Mouse (Mus musculus): ENCODE measurements around the gene Sephs1. TPM values are rescaled to one million over a fixed set of nuclear protein-coding genes. Genes with fewer than 3 reads are reported as not detected.

Gene Sephs1
- polyA plus RNA-seq, 2 experiments = 75.7 to 91.1 TPM

GRCm38 (mm10) chr2:4907916-4908315 is 26.6 kb downstream of the Sephs1 start:
- 77% methylated on average over 7 of the region's 7 CpGs for WGBS

DNA sequence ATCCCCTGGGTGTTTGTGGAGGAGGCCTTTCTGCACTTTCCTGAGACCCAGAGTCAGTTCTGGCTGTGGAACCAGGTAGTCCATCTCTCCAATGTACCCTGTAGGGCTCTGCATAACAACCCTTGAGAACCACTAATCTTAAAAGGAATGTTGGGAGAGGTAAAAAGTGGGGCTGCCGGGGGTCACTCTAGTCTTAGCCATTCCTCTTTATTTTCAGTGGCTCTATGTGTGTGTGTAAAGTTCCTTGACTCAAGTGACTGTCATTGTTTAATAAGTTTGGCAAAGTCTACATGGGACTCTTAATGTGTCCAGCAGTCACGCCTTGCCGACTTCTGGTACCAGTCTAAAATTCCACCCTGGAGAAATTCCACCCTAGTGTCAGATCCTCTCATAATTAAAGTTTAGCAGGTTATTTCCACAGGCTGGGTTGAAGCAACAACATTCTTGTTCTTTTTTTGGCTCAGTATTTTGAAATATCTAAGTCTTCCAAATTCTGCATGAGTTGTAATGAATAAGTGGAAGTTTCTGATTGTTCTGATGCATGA is 27.5 kb downstream of the Sephs1 start:
- DNase-seq (ENCODE audit: low spot score) = no peak
- Histone ChIP-seq H3K9ac (ENCODE audit: low read depth, low read length, severe bottlenecking) (no peak overlapping the region), H3K36me3 (ENCODE audit: control insufficient read depth, insufficient read depth, low read length) (peaks cover 47% of the 10 kb centered on the region), H3K4me2 (replicated peaks; ENCODE audit: low read depth, low read length, severe bottlenecking) (no peak overlapping the region), H3K9me3 (ENCODE audit: control insufficient read depth, low read length) (0 out of 2 replicates have a peak, but pooled peaks cover 4% of the 10 kb centered on the region), H3K4me1 (ENCODE audit: control insufficient read depth, insufficient read depth, low read length) (no peaks in the 10 kb centered on the region), H3K27me3 (ENCODE audit: control insufficient read depth, insufficient read depth, low read length) (no peaks in the 10 kb centered on the region), H3K27ac (replicated peaks; ENCODE audit: low read depth, low read length) (no peak overlapping the region), H3K4me3 (replicated peaks; ENCODE audit: low read length) (no peak overlapping the region)
- no peak for TF ChIP-seq POLR2A (IDR thresholded peaks at IDR 0.05; ENCODE audit: borderline replicate concordance, extremely low read depth, insufficient read depth, insufficient read length)
- 89% methylated on average over 3 of the region's 3 CpGs for WGBS
- no peak for ATAC-seq (ENCODE audit: low FRiP score, low read depth)

More at GRCm38 (mm10) chr2:4907916-4908315, 26.6 kb downstream of the Sephs1 start:
- peaks cover 50% of the 10 kb centered on the region for H3K36me3 ChIP-seq (ENCODE audit: control insufficient read depth, insufficient read depth, low read length)
- no peak overlapping the region for H3K4me2 ChIP-seq (replicated peaks; ENCODE audit: low read depth, low read length, severe bottlenecking)
- ATAC-seq (ENCODE audit: low FRiP score, low read depth) (no peak), DNase-seq (ENCODE audit: low spot score) (no peak)
- no peak overlapping the region for H3K9ac ChIP-seq (ENCODE audit: low read depth, low read length, severe bottlenecking)
- no peaks in the 10 kb centered on the region for H3K27me3 ChIP-seq (ENCODE audit: control insufficient read depth, insufficient read depth, low read length)
- H3K9me3 ChIP-seq (ENCODE audit: control insufficient read depth, low read length) = 0 out of 2 replicates have a peak, but pooled peaks cover 4% of the 10 kb centered on the region
- H3K27ac ChIP-seq (replicated peaks; ENCODE audit: low read depth, low read length) = no peak overlapping the region
- H3K4me3 ChIP-seq (replicated peaks; ENCODE audit: low read length) = no peak overlapping the region
- TF ChIP-seq POLR2A (IDR thresholded peaks at IDR 0.05; ENCODE audit: borderline replicate concordance, extremely low read depth, insufficient read depth, insufficient read length) = no peak
- no peaks in the 10 kb centered on the region for H3K4me1 ChIP-seq (ENCODE audit: control insufficient read depth, insufficient read depth, low read length)

DNA sequence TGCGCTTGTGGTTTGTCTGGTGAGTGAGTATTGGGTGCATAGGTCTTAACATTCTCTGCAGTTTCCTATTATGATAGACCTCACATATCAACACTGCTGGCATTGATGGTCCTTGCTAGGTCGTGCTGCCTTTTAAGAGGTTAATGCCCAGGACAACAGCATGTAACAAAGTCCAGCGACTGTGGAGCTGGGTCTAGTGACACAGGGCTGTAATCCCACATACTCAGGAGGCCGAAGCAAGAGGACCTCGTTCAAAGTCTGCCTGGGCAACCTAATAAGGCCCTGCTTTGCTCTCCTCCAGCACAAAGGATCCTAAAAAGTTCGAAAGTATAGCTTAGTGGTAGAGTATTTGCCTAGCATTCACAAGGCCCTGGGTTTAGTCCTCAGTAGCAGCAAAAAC is 28.5 kb downstream of the Sephs1 start:
- no peak for ATAC-seq (ENCODE audit: low FRiP score, low read depth)
- Histone ChIP-seq H3K27me3 (ENCODE audit: control insufficient read depth, insufficient read depth, low read length) (no peaks in the 10 kb centered on the region), H3K36me3 (ENCODE audit: control insufficient read depth, insufficient read depth, low read length) (peaks cover 39% of the 10 kb centered on the region), H3K9me3 (ENCODE audit: control insufficient read depth, low read length) (0 out of 2 replicates have a peak, but pooled peaks cover 4% of the 10 kb centered on the region), H3K27ac (replicated peaks; ENCODE audit: low read depth, low read length) (no peak overlapping the region), H3K4me3 (replicated peaks; ENCODE audit: low read length) (no peak overlapping the region), H3K4me2 (replicated peaks; ENCODE audit: low read depth, low read length, severe bottlenecking) (no peak overlapping the region), H3K9ac (ENCODE audit: low read depth, low read length, severe bottlenecking) (no peak overlapping the region), H3K4me1 (ENCODE audit: control insufficient read depth, insufficient read depth, low read length) (no peaks in the 10 kb centered on the region)
- 63% methylated on average over 6 of the region's 6 CpGs for WGBS
- DNase-seq (ENCODE audit: low spot score) = no peak
- no peak for TF ChIP-seq POLR2A (IDR thresholded peaks at IDR 0.05; ENCODE audit: borderline replicate concordance, extremely low read depth, insufficient read depth, insufficient read length)

DNA sequence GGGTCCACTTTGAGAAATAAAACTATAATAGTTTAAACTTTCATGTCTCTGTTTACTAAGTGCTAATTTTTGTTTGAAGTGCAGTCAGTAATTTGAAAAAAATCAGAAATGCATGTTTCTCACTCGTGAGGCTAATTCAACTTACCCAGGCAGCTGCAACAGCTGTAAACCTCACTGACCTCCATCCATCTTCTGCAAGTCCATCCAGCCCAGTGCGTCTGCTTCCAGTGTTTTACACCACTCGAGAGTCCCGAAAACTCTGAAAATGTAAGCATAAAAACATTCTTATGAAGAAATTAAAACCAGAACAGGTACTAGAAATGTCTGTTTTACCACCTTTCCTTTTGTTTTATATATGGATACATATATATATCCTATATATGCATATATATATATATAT is 29.2 kb downstream of the Sephs1 start:
- 0 out of 2 replicates have a peak, but pooled peaks cover 4% of the 10 kb centered on the region for H3K9me3 ChIP-seq (ENCODE audit: control insufficient read depth, low read length)
- TF ChIP-seq POLR2A (IDR thresholded peaks at IDR 0.05; ENCODE audit: borderline replicate concordance, extremely low read depth, insufficient read depth, insufficient read length) = no peak
- no peaks in the 10 kb centered on the region for H3K27me3 ChIP-seq (ENCODE audit: control insufficient read depth, insufficient read depth, low read length)
- no peaks in the 10 kb centered on the region for H3K4me1 ChIP-seq (ENCODE audit: control insufficient read depth, insufficient read depth, low read length)
- H3K9ac ChIP-seq (ENCODE audit: low read depth, low read length, severe bottlenecking) = no peak overlapping the region
- DNase-seq (ENCODE audit: low spot score) (no peak), ATAC-seq (ENCODE audit: low FRiP score, low read depth) (no peak)
- H3K27ac ChIP-seq (replicated peaks; ENCODE audit: low read depth, low read length) = no peak overlapping the region
- H3K36me3 ChIP-seq (ENCODE audit: control insufficient read depth, insufficient read depth, low read length) = peaks cover 33% of the 10 kb centered on the region
- 47% methylated on average over 4 of the region's 4 CpGs for WGBS
- no peak overlapping the region for H3K4me2 ChIP-seq (replicated peaks; ENCODE audit: low read depth, low read length, severe bottlenecking)
- no peak overlapping the region for H3K4me3 ChIP-seq (replicated peaks; ENCODE audit: low read length)

DNA sequence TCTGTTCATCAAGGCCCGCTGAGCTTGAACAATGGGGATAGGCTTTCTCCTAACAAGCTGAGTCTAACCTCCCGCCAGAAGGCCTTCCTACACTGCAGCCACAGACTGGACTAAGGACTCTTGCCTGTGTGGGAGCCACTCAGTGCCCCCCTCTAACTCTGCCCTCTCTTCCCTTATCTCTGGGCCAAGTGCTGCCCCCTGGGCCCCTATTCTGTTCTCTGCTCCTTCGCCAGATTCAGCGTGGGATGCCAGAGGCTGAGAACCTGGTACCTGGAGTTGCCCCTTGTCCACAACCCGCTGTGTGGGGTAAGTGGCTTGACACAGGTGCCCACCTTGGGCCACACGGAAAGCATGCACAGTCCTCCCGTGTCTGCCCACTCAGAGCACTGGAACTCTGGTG is 32.6 kb downstream of the Sephs1 start:
- no peak overlapping the region for H3K9ac ChIP-seq (ENCODE audit: low read depth, low read length, severe bottlenecking)
- no peak overlapping the region for H3K4me3 ChIP-seq (replicated peaks; ENCODE audit: low read length)
- H3K36me3 ChIP-seq (ENCODE audit: control insufficient read depth, insufficient read depth, low read length) = peaks cover under 1% of the 10 kb centered on the region; the same call in 1 of the 2 replicates
- no peak for DNase-seq (ENCODE audit: low spot score)
- TF ChIP-seq POLR2A (IDR thresholded peaks at IDR 0.05; ENCODE audit: borderline replicate concordance, extremely low read depth, insufficient read depth, insufficient read length) = no peak
- ATAC-seq (ENCODE audit: low FRiP score, low read depth) = no peak
- H3K27me3 ChIP-seq (ENCODE audit: control insufficient read depth, insufficient read depth, low read length) = no peaks in the 10 kb centered on the region
- H3K4me1 ChIP-seq (ENCODE audit: control insufficient read depth, insufficient read depth, low read length) = peaks cover 13% of the 10 kb centered on the region; the same call in 1 of the 2 replicates
- no peak overlapping the region for H3K4me2 ChIP-seq (replicated peaks; ENCODE audit: low read depth, low read length, severe bottlenecking)
- no peak overlapping the region for H3K27ac ChIP-seq (replicated peaks; ENCODE audit: low read depth, low read length)
- 87% methylated on average over 7 of the region's 7 CpGs for WGBS
- H3K9me3 ChIP-seq (ENCODE audit: control insufficient read depth, low read length) = 0 out of 2 replicates have a peak, but pooled peaks cover 4% of the 10 kb centered on the region

Data from limb, embryonic 14.5 days (tissue).